Mouse (Mus musculus) heart, postnatal 0 days (tissue): ENCODE data around the gene Eid1. TPM values are rescaled to one million over a fixed set of nuclear protein-coding genes. Genes with fewer than 3 reads are reported as not detected.
A peak's percentile ranks its signal among the peaks of the same experiment; 100 is the strongest.

Experiments
- ATAC-seq: fragments of 200-750 bp; cut with Nextera tagmentation; 2 replicates; pipeline ENCODE4 v1.8.0; 2017; ENCODE audit warnings: low read depth, moderate number of reproducible peaks, moderate library complexity; ENCODE audit not compliant: insufficient read depth
- DNase-seq: peaks from one replicate; pipeline ENCODE4 v3.0.0-alpha.2; 2016; ENCODE audit warnings: low spot score
- H3K27ac ChIP-seq: fragments of 300-500 bp; sonication (generic); 2 replicates; pipeline ENCODE4 v1.5.1; 2014; ENCODE audit warnings: low read depth, mild to moderate bottlenecking
- H3K27me3 ChIP-seq: fragments of 300-500 bp; sonication (generic); 2 replicates; pipeline ENCODE4 v1.6.1; 2014; ENCODE audit warnings: low read length, mixed read lengths; ENCODE audit not compliant: control insufficient read depth, insufficient read depth
- H3K36me3 ChIP-seq: fragments of 300-500 bp; sonication (generic); replicated peaks from 2 replicates; pipeline ENCODE4 v1.6.1; 2014; ENCODE audit warnings: low read length, mixed read lengths; ENCODE audit not compliant: control insufficient read depth, insufficient read depth
- H3K4me1 ChIP-seq: fragments of 300-500 bp; sonication (generic); 2 replicates; pipeline ENCODE4 v1.6.1; 2014; ENCODE audit warnings: antibody characterized with exemption; ENCODE audit not compliant: control insufficient read depth, insufficient read depth
- H3K4me2 ChIP-seq: fragments of 300-500 bp; sonication (generic); 2 replicates; pipeline ENCODE4 v1.6.1; 2014; ENCODE audit warnings: low read depth, mild to moderate bottlenecking, low read length, moderate library complexity
- H3K4me3 ChIP-seq: fragments of 300-500 bp; sonication (generic); 2 replicates; pipeline ENCODE4 v1.5.1; 2014; ENCODE audit warnings: low read depth, low read length
- H3K9ac ChIP-seq: fragments of 300-500 bp; sonication (generic); replicated peaks from 2 replicates; pipeline ENCODE4 v1.6.1; 2014; ENCODE audit warnings: low read depth, low read length, mixed read lengths
- H3K9me3 ChIP-seq: fragments of 300-500 bp; sonication (generic); replicated peaks from 2 replicates; pipeline ENCODE4 v1.6.1; 2016; ENCODE audit warnings: low read length; ENCODE audit not compliant: control insufficient read depth
- CTCF ChIP-seq: IDR thresholded peaks from 2 replicates; pipeline ENCODE4 v1.5.1; 2016; ENCODE audit warnings: antibody characterized with exemption, control low read depth, low read depth
- EP300 ChIP-seq: IDR thresholded peaks from 2 replicates; pipeline ENCODE4 v1.6.1; 2016; ENCODE audit warnings: antibody characterized with exemption, low read depth
- whole genome bisulfite sequencing: fragments of 180-500 bp; shearing (Covaris S2); extraction: QIAGEN DNeasy Blood & Tissue Kit; methylation state at CpG from one replicate; pipeline ENCODE4 v1.1.7; 2014; 5-methylcytosine and 5-hydroxymethylcytosine counted together
- polyA plus RNA-seq: library from polyadenylated mRNA; unstranded; fragments of >200 nt; fragmentation: Nextera tagmentation; extraction: Ambion mirVana; gene quantifications from 2 replicates; pipeline ENCODE4 v1.2.1, GENCODE M21; 2015
- total RNA-seq: library from RNA; depleted of rRNA; stranded (reverse); fragments of >200 nt; gene quantifications from 2 replicates; pipeline ENCODE4 v1.2.3, GENCODE M21; 2014; ENCODE audit warnings: low replicate concordance

The Eid1 gene
- total and polyA plus RNA-seq, 2 experiments from 2014 or later = 70.4 to 80.7 TPM

GRCm38 (mm10) chr2:125628487-125628886 is 44.4 kb upstream of the Eid1 start:
- ATAC-seq (no peak), DNase-seq (no peak)
- WGBS = 35% methylated on average over 6 of the region's 6 CpGs
- Histone ChIP-seq H3K36me3 (no peaks in the 10 kb centered on the region), H3K4me1 (peaks cover 20% of the 10 kb centered on the region; the same call in 1 of the 2 replicates), H3K9me3 (no peaks in the 10 kb centered on the region), H3K4me2 (no peak overlapping the region), H3K27me3 (no peaks in the 10 kb centered on the region), H3K9ac (no peak overlapping the region), H3K27ac (0 out of 2 replicates have a peak overlapping the region, but pooled peaks have one; percentile 21), H3K4me3 (no peak overlapping the region)
- TF ChIP-seq CTCF (no peak), EP300 (no peak)

DNA sequence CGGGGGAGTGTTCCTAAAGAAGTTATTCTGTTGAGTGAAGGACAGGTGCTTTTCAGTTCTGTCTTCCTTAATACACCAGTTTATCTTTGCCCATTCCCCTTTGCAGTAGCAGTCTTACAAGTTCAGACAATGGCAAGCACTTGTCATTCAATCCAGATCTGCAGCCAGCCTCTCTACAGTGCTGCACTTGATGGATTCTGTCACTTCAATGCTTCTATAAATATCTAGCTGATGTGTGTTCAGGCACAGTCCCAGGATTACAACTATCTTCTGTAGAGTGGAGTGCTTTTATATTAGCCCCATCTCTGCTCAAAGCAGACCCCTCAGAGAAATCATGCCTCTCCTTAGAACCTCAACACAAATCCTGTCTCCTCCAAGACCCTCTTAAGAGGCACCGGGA is 42.9 kb upstream of the Eid1 start:
- Histone ChIP-seq H3K4me2 (no peak overlapping the region), H3K9me3 (no peaks in the 10 kb centered on the region), H3K36me3 (no peaks in the 10 kb centered on the region), H3K27ac (peak overlapping the region; percentile 48; the same call in 1 of the 2 replicates), H3K9ac (no peak overlapping the region), H3K27me3 (no peaks in the 10 kb centered on the region), H3K4me3 (no peak overlapping the region), H3K4me1 (peaks cover 12% of the 10 kb centered on the region; the same call in 1 of the 2 replicates)
- ATAC-seq (no peak), DNase-seq (peak; percentile 51)
- TF ChIP-seq EP300 (no peak), CTCF (no peak)
- 47% methylated on average over 2 of the region's 2 CpGs for WGBS

GRCm38 (mm10) chr2:125637331-125637730 is 35.6 kb upstream of the Eid1 start:
- Histone ChIP-seq H3K4me1 (no peaks in the 10 kb centered on the region), H3K9ac (no peak overlapping the region), H3K9me3 (no peaks in the 10 kb centered on the region), H3K36me3 (no peaks in the 10 kb centered on the region), H3K27me3 (no peaks in the 10 kb centered on the region), H3K4me3 (no peak overlapping the region), H3K4me2 (no peak overlapping the region), H3K27ac (no peak overlapping the region)
- DNase-seq (no peak), ATAC-seq (no peak)
- no peak for TF ChIP-seq CTCF
- no peak for TF ChIP-seq EP300
- WGBS = 67% methylated on average over 7 of the region's 7 CpGs

DNA sequence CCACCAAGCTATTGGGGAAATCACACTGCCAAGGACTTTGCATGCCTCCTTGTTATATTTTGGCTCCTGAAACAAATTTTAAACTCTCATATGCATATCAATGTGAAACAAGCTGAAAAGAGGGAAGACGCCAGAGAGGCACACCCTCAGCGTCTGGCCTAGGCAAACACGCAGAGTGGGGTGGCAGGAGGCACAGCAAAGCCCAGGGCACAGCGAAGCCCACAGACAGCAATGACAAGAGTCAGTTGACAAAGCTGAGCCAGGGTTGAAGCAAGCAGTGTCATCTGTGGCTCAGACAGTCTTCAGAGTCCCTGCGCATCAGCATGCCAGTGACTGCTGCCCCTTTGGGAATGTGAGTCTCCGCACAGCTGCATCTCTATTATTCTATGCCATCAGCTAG is 28.0 kb upstream of the Eid1 start:
- no peak overlapping the region for H3K4me2 ChIP-seq
- H3K36me3 ChIP-seq = no peaks in the 10 kb centered on the region
- H3K4me3 ChIP-seq = no peak overlapping the region
- no peaks in the 10 kb centered on the region for H3K4me1 ChIP-seq
- H3K27me3 ChIP-seq = no peaks in the 10 kb centered on the region
- DNase-seq = no peak
- no peak for ATAC-seq
- H3K9me3 ChIP-seq = no peaks in the 10 kb centered on the region
- TF ChIP-seq CTCF = no peak
- no peak for TF ChIP-seq EP300
- H3K27ac ChIP-seq = no peak overlapping the region
- 83% methylated on average over 6 of the region's 6 CpGs for WGBS
- no peak overlapping the region for H3K9ac ChIP-seq

- WGBS = 86% methylated on average over 5 of the region's 5 CpGs
- TF ChIP-seq EP300 (no peak), CTCF (no peak)
Observed at GRCm38 (mm10) chr2:125650038-125650437, 22.9 kb upstream of the Eid1 start.

GRCm38 (mm10) chr2:125650742-125651352 is 22.0 kb upstream of the Eid1 start:
- Histone ChIP-seq H3K4me2 (no peak overlapping the region), H3K9ac (no peak overlapping the region), H3K4me3 (no peak overlapping the region), H3K9me3 (no peaks in the 10 kb centered on the region), H3K27me3 (no peaks in the 10 kb centered on the region), H3K4me1 (no peaks in the 10 kb centered on the region), H3K27ac (no peak overlapping the region), H3K36me3 (no peaks in the 10 kb centered on the region)
- DNase-seq = no peak
- no peak for ATAC-seq
- TF ChIP-seq EP300 (no peak), CTCF (no peak)
- 84% methylated on average over 14 of the region's 14 CpGs for WGBS

More at GRCm38 (mm10) chr2:125650038-125650437, 22.9 kb upstream of the Eid1 start:
- no peaks in the 10 kb centered on the region for H3K4me1 ChIP-seq
- no peaks in the 10 kb centered on the region for H3K27me3 ChIP-seq
- DNase-seq = no peak
- H3K4me3 ChIP-seq = no peak overlapping the region
- no peak for ATAC-seq
- no peak overlapping the region for H3K27ac ChIP-seq
- no peaks in the 10 kb centered on the region for H3K36me3 ChIP-seq
- no peaks in the 10 kb centered on the region for H3K9me3 ChIP-seq
- no peak overlapping the region for H3K9ac ChIP-seq
- H3K4me2 ChIP-seq = no peak overlapping the region
